Mouse (Mus musculus): ENCODE results near the gene Trim8. TPM values are rescaled to one million over a fixed set of nuclear protein-coding genes. Genes with fewer than 3 reads are reported as not detected.

Trim8 gene
- polyA plus RNA-seq, 1 experiment from 2014 or later = 20.9 TPM

DNA sequence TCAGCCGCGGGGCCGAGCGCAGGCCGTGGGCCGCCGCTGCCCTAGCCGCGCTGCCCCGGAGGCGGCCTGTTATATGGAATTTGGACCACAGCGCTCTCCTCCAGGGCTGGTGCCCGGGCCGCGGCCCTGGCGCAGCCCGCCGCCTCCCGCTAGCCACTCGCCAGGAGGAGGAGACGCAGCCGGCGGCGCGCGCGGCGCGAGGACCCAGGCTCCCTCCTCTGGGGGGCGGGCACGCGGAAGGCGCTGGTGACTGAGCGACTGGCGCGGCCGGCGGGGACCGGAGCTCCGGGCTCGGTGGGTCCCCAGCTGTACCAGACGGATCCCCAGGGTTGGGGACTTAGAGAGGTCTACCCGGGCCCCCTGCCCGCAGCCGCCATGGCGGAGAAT is 560 bp downstream of the Trim8 start:
- Histone ChIP-seq H3K27me3 (replicated peaks; ENCODE audit: low read depth, poor library complexity, severe bottlenecking) (no peaks in the 10 kb centered on the region), H3K4me3 (peak overlapping the region; percentile 96), H3K27ac (replicated peaks) (peak overlapping the region; percentile 99), H3K9me3 (no peaks in the 10 kb centered on the region), H3K4me1 (peaks cover 60% of the 10 kb centered on the region), H3K36me3 (replicated peaks) (peaks cover 31% of the 10 kb centered on the region)
- peak; percentile 81 for DNase-seq (ENCODE audit: low spot score)
- under 1% methylated on average over 46 of the region's 46 CpGs for WGBS

DNA sequence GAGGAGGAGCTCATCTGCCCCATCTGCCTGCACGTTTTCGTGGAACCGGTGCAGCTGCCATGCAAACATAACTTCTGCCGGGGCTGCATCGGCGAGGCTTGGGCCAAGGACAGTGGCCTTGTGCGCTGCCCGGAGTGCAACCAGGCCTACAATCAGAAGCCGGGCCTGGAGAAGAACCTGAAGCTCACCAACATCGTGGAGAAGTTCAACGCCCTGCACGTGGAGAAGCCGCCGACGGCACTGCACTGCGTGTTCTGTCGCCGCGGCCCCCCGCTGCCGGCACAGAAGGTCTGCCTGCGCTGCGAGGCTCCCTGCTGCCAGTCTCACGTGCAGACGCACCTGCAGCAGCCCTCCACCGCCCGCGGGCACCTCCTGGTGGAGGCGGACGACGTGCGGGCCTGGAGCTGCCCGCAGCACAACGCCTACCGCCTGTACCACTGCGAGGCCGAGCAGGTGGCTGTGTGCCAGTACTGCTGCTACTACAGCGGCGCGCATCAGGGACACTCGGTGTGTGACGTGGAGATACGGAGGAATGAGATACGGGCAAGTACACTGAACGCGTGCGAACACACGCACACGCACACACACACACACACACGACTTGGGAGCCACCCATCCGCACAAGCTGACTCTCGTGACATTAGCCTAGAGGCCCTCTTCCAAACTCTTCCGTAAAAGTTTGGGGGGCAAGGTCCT is 1.1 kb downstream of the Trim8 start:
- WGBS = under 1% methylated on average over 53 of the region's 53 CpGs
- Histone ChIP-seq H3K4me3 (peak overlapping the region; percentile 96), H3K36me3 (replicated peaks) (peaks cover 37% of the 10 kb centered on the region), H3K4me1 (peaks cover 65% of the 10 kb centered on the region), H3K27me3 (replicated peaks; ENCODE audit: low read depth, poor library complexity, severe bottlenecking) (no peaks in the 10 kb centered on the region), H3K9me3 (no peaks in the 10 kb centered on the region), H3K27ac (replicated peaks) (peak overlapping the region; percentile 99)
- peak; percentile 79 for DNase-seq (ENCODE audit: low spot score)

DNA sequence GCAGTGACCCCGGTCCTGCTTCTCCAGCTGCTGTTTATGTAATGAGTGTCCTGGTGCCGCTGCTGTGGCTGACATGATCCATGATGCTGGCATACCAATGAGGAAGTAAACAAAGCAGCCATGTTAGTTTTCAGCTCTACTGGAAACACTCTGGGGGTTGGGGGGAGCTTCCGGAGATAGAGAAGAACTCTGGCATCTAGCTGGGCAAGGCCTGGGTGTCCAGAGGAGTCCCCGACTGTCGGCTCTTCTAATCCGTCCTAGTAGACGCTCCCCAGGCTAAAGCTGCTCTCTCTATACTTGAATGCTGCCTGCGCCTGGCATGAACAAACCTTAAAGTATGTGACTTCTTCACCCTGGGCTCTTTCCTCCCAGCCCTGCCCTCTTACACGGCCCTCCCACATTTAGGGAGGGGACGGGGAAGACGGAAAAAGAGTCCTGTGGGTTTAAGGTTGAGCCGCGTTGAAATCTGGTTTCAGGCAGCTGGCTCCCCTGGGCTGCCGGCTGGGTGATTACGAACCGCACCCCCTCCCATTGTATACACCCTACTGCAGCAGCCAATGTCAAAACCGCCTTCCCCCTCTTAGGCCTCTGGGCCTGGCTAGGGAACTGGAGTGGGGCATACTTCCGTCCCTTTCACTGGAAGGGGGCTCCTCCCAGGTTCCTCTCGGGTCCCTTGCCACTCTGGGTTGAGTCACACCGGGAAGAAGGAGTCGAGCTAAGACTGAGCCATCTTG is 2.0 kb downstream of the Trim8 start:
- H3K9me3 ChIP-seq = no peaks in the 10 kb centered on the region
- no peaks in the 10 kb centered on the region for H3K27me3 ChIP-seq (replicated peaks; ENCODE audit: low read depth, poor library complexity, severe bottlenecking)
- H3K36me3 ChIP-seq (replicated peaks) = peaks cover 46% of the 10 kb centered on the region
- DNase-seq (ENCODE audit: low spot score) = peak; percentile 75
- peak overlapping the region; percentile 96 for H3K4me3 ChIP-seq
- WGBS = under 1% methylated on average over 21 of the region's 21 CpGs
- peak overlapping the region; percentile 99 for H3K27ac ChIP-seq (replicated peaks)
- peaks cover 74% of the 10 kb centered on the region for H3K4me1 ChIP-seq

DNA sequence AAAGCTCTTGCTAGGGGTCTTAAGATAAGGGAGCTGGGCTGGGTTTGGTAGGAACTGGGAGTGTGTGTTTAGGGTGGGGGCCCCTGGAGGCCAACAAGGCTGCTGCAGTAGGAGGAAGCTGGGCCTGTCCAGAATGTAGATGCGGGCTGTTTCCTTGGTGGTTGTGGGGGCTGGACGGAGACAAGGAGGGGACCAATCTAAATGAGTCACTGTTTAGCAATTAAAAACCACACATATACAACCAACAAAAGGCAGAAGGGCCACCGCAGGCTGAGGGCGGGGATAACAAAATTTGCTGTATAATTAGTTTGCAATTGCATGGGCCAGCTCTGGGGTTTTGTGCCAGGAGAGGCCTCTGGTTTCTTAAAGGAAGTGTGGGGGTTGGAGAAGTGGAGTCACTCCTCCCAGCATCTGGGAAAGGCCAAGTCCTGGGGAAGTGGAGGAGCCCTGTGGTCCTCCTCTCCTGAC is 2.6 kb downstream of the Trim8 start:
- peaks cover 77% of the 10 kb centered on the region for H3K4me1 ChIP-seq
- DNase-seq (ENCODE audit: low spot score) = no peak
- 9% methylated on average over 4 of the region's 4 CpGs for WGBS
- peaks cover 52% of the 10 kb centered on the region for H3K36me3 ChIP-seq (replicated peaks)
- H3K9me3 ChIP-seq = no peaks in the 10 kb centered on the region
- peak overlapping the region; percentile 96 for H3K4me3 ChIP-seq
- H3K27ac ChIP-seq (replicated peaks) = peak overlapping the region; percentile 99
- H3K27me3 ChIP-seq (replicated peaks; ENCODE audit: low read depth, poor library complexity, severe bottlenecking) = no peaks in the 10 kb centered on the region

DNA sequence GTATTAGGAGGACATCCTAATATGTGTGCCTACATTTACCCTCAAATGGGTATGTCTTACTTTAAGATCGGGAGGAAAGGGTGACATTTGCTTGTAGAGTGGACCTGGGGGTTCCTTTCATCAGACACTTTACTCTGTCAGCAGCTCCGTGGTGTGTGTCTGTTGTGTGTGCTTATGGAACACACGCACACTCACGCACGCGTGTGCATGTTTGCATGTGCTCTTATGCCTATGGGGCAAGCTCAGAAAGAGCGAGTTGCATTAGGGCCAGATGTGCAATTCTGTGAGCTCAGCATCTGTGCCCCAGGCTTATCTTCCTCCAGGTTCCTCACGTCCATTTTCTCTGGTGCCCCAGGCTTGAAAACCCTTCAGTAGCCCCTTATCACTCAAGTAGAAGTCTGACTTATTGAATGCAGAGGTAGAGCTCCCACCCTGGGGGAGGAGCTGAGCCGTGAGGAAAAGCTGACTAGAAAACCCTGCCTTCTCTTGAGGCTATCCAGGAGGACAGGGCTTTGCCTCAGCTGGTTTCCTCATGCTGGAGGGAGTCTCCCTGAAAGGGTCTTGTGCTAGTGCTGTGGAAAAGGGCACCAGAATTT is 3.4 kb downstream of the Trim8 start:
- peak overlapping the region; percentile 99 for H3K27ac ChIP-seq (replicated peaks)
- peaks cover 60% of the 10 kb centered on the region for H3K36me3 ChIP-seq (replicated peaks)
- WGBS = 64% methylated on average over 9 of the region's 9 CpGs

DNA sequence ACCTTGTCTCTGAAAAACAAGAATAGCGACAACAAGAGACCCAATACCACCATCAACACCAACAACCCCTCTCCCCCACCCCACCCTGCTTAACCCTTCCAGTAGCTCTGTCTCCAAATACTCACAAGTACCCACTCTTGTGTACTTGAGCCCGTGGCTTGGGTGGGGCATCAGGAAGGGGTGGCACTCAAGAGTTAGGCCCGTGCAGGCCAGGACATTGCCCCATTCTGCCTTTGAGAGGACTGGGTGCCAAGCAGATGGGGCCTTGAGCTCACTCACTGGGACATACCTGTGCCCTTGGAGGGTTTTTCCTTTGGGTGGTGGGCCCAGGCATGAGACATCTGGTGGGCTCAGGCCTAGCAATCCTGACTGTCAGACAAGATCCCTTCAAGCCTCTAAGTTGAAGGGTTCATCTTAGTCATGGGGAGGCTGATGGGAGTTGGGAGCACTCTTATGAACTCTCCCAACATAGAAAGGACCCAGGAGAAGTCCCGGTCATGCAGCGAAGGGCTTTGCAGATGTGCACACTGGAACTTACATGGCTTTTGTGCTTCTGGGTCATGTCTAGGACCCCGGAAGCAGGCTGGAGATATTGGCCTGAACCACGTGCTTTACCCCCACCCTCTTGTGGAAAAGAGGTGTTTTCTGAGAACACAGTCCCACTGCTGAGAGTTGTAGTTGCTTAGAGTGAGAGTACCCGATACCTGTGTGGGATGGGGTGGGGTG is 4.3 kb downstream of the Trim8 start:
- peak overlapping the region; percentile 96 for H3K4me3 ChIP-seq
- H3K4me1 ChIP-seq = peaks cover 88% of the 10 kb centered on the region
- no peaks in the 10 kb centered on the region for H3K27me3 ChIP-seq (replicated peaks; ENCODE audit: low read depth, poor library complexity, severe bottlenecking)
- WGBS = 83% methylated on average over 8 of the region's 8 CpGs
- DNase-seq (ENCODE audit: low spot score) = no peak
- peak overlapping the region; percentile 84 for H3K27ac ChIP-seq (replicated peaks)
- peaks cover 68% of the 10 kb centered on the region for H3K36me3 ChIP-seq (replicated peaks)
- H3K9me3 ChIP-seq = no peaks in the 10 kb centered on the region

More for the DNA sequence above, 3.4 kb downstream of the Trim8 start:
- no peak for DNase-seq (ENCODE audit: low spot score)
- Histone ChIP-seq H3K4me1 (peaks cover 82% of the 10 kb centered on the region), H3K4me3 (peak overlapping the region; percentile 96), H3K9me3 (no peaks in the 10 kb centered on the region), H3K27me3 (replicated peaks; ENCODE audit: low read depth, poor library complexity, severe bottlenecking) (no peaks in the 10 kb centered on the region)

DNA sequence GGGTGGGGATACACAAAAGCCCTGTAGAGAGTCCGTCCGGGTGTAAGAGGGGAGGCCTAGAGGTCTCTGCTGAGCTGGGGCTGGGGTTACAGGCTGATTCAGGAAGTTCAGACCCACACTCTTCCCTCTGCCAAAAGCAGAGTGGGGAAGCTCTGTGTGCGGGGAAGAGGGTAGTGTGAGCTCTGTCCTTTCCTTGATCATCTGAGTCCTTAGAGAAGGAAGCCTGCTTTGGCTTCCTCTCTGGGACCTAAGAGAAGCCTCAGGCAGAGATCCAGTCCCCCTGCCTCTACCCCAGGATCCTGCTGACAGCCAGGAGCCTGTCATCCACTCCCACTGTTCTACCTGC is 4.8 kb downstream of the Trim8 start:
- DNase-seq (ENCODE audit: low spot score) = no peak
- H3K9me3 ChIP-seq = no peaks in the 10 kb centered on the region
- peak overlapping the region; percentile 84 for H3K27ac ChIP-seq (replicated peaks)
- H3K4me3 ChIP-seq = peak overlapping the region; percentile 96
- no peaks in the 10 kb centered on the region for H3K27me3 ChIP-seq (replicated peaks; ENCODE audit: low read depth, poor library complexity, severe bottlenecking)
- H3K4me1 ChIP-seq = peaks cover 88% of the 10 kb centered on the region
- WGBS = 54% methylated on average over 3 of the region's 3 CpGs
- peaks cover 74% of the 10 kb centered on the region for H3K36me3 ChIP-seq (replicated peaks)

DNA sequence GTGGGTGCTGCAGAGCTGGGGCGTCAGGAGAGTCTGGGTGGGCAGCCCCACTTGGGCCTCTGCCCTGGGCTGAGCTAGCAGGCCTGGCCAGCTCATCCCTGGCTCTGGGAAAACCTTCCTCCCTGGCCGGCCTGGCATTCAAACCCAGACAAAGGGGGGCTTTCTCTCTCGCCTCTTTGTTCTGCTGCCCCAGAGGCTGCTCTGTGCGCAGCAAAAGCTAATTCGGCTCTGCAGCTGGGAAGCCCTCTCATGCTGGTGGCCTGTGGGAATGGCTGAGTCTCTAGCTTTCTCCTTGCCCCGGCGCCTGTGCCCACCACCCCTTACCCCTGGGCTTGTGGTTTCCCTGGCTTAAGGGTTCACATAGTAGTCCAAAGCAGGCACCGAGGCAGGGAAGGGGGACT is 5.7 kb downstream of the Trim8 start:
- Histone ChIP-seq H3K27ac (replicated peaks) (peak overlapping the region; percentile 84), H3K4me3 (peak overlapping the region; percentile 96), H3K4me1 (peaks cover 84% of the 10 kb centered on the region), H3K27me3 (replicated peaks; ENCODE audit: low read depth, poor library complexity, severe bottlenecking) (no peaks in the 10 kb centered on the region), H3K9me3 (no peaks in the 10 kb centered on the region), H3K36me3 (replicated peaks) (peaks cover 82% of the 10 kb centered on the region)
- WGBS = 43% methylated on average over 8 of the region's 8 CpGs
- DNase-seq (ENCODE audit: low spot score) = peak; percentile 39

DNA sequence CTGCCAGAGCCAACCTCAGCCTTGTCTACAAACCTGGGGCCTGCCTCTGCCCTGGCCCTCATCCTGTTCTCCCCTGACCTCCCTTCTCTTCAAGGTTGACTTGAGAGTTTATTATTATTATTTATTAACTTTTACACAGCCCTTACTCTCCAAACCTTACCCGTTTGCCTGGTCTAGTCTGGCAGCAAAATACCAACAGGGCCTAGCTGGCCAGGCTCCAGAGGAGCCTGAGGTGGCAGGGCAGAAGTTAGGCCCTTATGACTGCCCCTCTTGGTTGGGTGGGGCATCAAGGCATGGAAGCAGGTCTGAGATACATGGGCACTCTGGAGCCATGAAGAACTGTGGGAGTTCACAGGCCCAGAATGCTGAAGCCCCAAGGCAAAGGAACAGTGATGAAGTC is 6.3 kb downstream of the Trim8 start:
- H3K4me3 ChIP-seq = peak overlapping the region; percentile 96

DNA sequence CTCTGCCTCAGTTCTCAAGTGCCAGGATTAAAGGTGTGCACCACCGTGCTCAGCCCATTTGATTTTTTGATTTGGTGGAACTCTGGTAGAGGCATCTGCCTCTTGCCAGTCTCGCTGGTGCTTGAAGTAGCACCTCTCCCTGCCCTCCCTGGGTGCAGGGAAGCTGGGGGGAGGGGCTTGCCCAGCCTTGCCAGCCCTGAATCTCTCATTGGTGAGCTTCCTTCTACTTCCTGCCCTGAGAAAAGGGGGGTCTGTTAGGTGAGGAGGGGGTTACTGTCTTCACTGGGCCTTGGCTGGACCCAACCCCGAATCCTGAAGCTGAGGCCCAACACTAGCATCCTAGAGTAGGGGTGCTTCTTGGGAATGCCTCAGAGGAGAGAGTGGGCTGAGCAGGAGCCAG is 7.2 kb downstream of the Trim8 start:
- peaks cover 98% of the 10 kb centered on the region for H3K36me3 ChIP-seq (replicated peaks)
- WGBS = 81% methylated on average over 3 of the region's 3 CpGs
- DNase-seq (ENCODE audit: low spot score) = no peak
- no peak overlapping the region; the same call in 1 of the 2 replicates for H3K27ac ChIP-seq (replicated peaks)
- no peaks in the 10 kb centered on the region for H3K9me3 ChIP-seq
- H3K4me3 ChIP-seq = peak overlapping the region; percentile 1; the same call in 1 of the 2 replicates
- peaks cover 68% of the 10 kb centered on the region for H3K4me1 ChIP-seq
- H3K27me3 ChIP-seq (replicated peaks; ENCODE audit: low read depth, poor library complexity, severe bottlenecking) = no peaks in the 10 kb centered on the region

More for the DNA sequence above, 6.3 kb downstream of the Trim8 start:
- Histone ChIP-seq H3K27me3 (replicated peaks; ENCODE audit: low read depth, poor library complexity, severe bottlenecking) (no peaks in the 10 kb centered on the region), H3K4me1 (peaks cover 77% of the 10 kb centered on the region), H3K9me3 (no peaks in the 10 kb centered on the region), H3K27ac (replicated peaks) (peak overlapping the region; percentile 84), H3K36me3 (replicated peaks) (peaks cover 88% of the 10 kb centered on the region)
- no peak for DNase-seq (ENCODE audit: low spot score)
- 87% methylated on average over 1 of the region's 1 CpGs for WGBS

DNA sequence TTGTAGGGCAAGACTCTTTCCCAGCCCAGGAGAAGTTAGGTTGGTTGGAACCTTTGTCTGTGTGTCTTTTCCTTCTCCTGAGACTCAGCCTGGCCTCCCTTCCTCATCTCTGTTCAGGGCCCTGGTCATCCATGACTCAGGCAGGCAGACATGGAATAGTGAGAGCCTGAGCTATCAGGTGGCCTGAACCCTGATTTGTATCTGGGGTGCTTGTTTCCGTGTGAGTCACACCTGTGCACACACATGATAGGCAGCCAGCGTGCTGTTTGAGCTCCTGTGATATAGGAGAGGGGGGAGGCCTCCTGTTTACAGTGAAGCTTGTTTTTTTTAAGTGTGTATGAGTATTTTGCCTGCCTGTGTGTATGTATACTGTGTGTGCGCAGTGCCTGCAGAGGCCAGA is 7.7 kb downstream of the Trim8 start:
- peaks cover 100% of the 10 kb centered on the region for H3K36me3 ChIP-seq (replicated peaks)
- H3K27me3 ChIP-seq (replicated peaks; ENCODE audit: low read depth, poor library complexity, severe bottlenecking) = no peaks in the 10 kb centered on the region
- 92% methylated on average over 3 of the region's 3 CpGs for WGBS
- peaks cover 63% of the 10 kb centered on the region for H3K4me1 ChIP-seq
- H3K9me3 ChIP-seq = no peaks in the 10 kb centered on the region
- no peak for DNase-seq (ENCODE audit: low spot score)
- H3K4me3 ChIP-seq = peak overlapping the region; percentile 1; the same call in 1 of the 2 replicates
- no peak overlapping the region for H3K27ac ChIP-seq (replicated peaks)

DNA sequence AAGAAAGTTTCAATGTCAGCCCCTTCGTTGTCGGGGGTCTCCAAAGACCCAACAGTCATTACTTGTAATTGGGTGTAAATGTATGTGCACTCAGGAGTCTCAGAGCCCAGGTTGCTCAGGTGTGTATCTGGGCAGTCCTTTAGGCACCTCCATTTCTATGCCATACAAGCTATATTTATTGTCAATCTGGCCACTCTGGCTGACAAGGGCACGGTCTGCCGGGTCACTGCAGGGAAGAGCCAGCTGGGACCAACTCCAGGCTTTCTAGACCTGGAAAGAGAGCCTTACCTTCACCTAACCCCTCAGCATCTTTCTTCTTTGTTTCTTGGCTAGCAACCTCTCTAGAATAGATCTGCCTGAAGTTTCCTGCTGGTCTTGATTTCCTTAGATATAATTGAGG is 8.2 kb downstream of the Trim8 start:
- Histone ChIP-seq H3K4me3 (peak overlapping the region; percentile 1; the same call in 1 of the 2 replicates), H3K36me3 (replicated peaks) (peaks cover 100% of the 10 kb centered on the region), H3K27me3 (replicated peaks; ENCODE audit: low read depth, poor library complexity, severe bottlenecking) (no peaks in the 10 kb centered on the region), H3K4me1 (peaks cover 58% of the 10 kb centered on the region), H3K27ac (replicated peaks) (no peak overlapping the region), H3K9me3 (no peaks in the 10 kb centered on the region)
- DNase-seq (ENCODE audit: low spot score) = no peak
- 89% methylated on average over 4 of the region's 4 CpGs for WGBS

Data from embryonic facial prominence, embryonic 10.5 days (tissue).